Mouse (Mus musculus): Measurements from ENCODE around the gene Sept6. TPM values are rescaled to one million over a fixed set of nuclear protein-coding genes. Genes with fewer than 3 reads are reported as not detected.

The Sept6 gene
- polyA plus RNA-seq, 1 experiment from 2014 or later, result 62.7 TPM

DNA sequence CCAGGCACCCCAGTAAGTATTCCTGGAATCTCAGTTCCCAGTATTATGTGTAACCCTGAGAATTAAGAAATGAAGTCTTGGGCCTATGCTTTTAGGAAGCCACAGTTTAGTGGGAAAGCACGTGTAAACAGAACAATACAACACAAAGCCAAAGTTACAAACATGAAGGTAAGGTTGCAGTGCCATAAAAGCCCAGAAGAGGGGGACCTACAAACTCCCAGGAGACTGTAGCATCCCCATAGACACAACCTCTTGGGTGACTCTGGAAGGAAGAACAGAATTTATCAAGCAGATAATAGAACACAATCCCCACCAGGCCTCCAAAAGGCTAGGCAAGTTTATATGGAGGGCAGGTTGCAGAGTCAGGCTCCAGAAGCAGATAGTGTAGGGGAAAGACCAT, 61.0 kb downstream of the Sept6 start:
- Histone ChIP-seq H3K4me3 (replicated peaks; ENCODE audit: low read length) (no peak overlapping the region), H3K27ac (ENCODE audit: low read length) (no peak overlapping the region), H3K9me3 (ENCODE audit: control insufficient read depth, low read length) (no peaks in the 10 kb centered on the region), H3K9ac (replicated peaks; ENCODE audit: low read depth, low read length) (no peak overlapping the region), H3K36me3 (ENCODE audit: control insufficient read depth, insufficient read depth) (no peaks in the 10 kb centered on the region), H3K4me2 (ENCODE audit: low read length) (no peak overlapping the region), H3K27me3 (replicated peaks; ENCODE audit: control insufficient read depth, insufficient read depth, low read length) (no peaks in the 10 kb centered on the region), H3K4me1 (replicated peaks; ENCODE audit: control insufficient read depth, insufficient read depth, low read length) (no peaks in the 10 kb centered on the region)
- ATAC-seq, result no peak
- 41% methylated on average over 1 of the region's 1 CpGs for WGBS

- H3K4me1 ChIP-seq (replicated peaks; ENCODE audit: control insufficient read depth, insufficient read depth, low read length), result no peaks in the 10 kb centered on the region
Observed at GRCm38 (mm10) chrX:36929694-36930093, 61.9 kb downstream of the Sept6 start.

DNA sequence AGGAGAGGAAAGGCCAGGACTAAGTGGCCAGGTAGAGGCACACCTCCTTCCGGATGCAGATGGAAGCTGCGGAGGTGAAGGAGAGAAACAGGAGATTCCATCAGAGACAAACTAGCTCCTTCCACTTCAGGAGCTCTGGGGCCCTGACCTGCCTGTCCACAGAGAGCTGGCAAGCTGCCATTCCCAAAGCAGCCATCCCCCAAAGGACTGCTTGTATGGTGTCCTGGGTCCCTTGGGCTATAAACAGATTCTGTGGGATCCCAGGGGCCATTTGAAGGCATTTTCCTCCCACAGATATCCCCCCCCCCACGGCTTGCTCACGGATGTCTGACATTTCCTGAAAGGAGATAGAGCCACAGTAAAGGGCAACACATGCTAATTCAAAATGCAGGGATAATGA, 62.8 kb downstream of the Sept6 start:
- Histone ChIP-seq H3K9ac (replicated peaks; ENCODE audit: low read depth, low read length) (no peak overlapping the region), H3K4me3 (replicated peaks; ENCODE audit: low read length) (no peak overlapping the region), H3K27me3 (replicated peaks; ENCODE audit: control insufficient read depth, insufficient read depth, low read length) (no peaks in the 10 kb centered on the region), H3K4me2 (ENCODE audit: low read length) (no peak overlapping the region), H3K4me1 (replicated peaks; ENCODE audit: control insufficient read depth, insufficient read depth, low read length) (no peaks in the 10 kb centered on the region), H3K9me3 (ENCODE audit: control insufficient read depth, low read length) (no peaks in the 10 kb centered on the region), H3K27ac (ENCODE audit: low read length) (no peak overlapping the region), H3K36me3 (ENCODE audit: control insufficient read depth, insufficient read depth) (no peaks in the 10 kb centered on the region)
- no peak for ATAC-seq
- 70% methylated on average over 4 of the region's 4 CpGs for WGBS

More at GRCm38 (mm10) chrX:36929694-36930093, 61.9 kb downstream of the Sept6 start:
- 75% methylated on average over 4 of the region's 4 CpGs for WGBS
- Histone ChIP-seq H3K9me3 (ENCODE audit: control insufficient read depth, low read length) (no peaks in the 10 kb centered on the region), H3K4me2 (ENCODE audit: low read length) (no peak overlapping the region), H3K36me3 (ENCODE audit: control insufficient read depth, insufficient read depth) (no peaks in the 10 kb centered on the region), H3K9ac (replicated peaks; ENCODE audit: low read depth, low read length) (no peak overlapping the region), H3K27me3 (replicated peaks; ENCODE audit: control insufficient read depth, insufficient read depth, low read length) (no peaks in the 10 kb centered on the region), H3K27ac (ENCODE audit: low read length) (no peak overlapping the region), H3K4me3 (replicated peaks; ENCODE audit: low read length) (no peak overlapping the region)
- no peak for ATAC-seq

DNA sequence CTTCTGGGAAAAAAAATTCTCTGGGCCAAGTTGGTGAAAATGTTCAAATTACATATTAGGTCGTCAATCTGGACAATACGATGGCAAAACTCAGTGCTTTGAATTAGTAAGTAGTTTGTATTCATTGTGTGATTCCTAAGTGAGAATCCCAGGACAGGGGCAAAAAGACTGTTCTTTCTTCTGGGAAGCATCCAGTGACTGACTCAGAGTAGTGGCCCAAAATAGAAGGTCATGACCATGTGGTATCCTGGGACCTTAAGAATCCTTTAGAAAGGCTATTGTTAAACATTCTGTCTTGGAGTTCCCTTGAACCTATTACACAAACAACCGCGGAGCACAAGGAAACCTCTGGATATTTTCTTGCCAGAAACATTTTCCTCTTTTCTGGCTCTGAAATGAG, 70.2 kb downstream of the Sept6 start:
- Histone ChIP-seq H3K27ac (ENCODE audit: low read length) (no peak overlapping the region), H3K9me3 (ENCODE audit: control insufficient read depth, low read length) (no peaks in the 10 kb centered on the region), H3K4me2 (ENCODE audit: low read length) (no peak overlapping the region), H3K4me3 (replicated peaks; ENCODE audit: low read length) (no peak overlapping the region), H3K9ac (replicated peaks; ENCODE audit: low read depth, low read length) (no peak overlapping the region), H3K4me1 (replicated peaks; ENCODE audit: control insufficient read depth, insufficient read depth, low read length) (no peaks in the 10 kb centered on the region), H3K27me3 (replicated peaks; ENCODE audit: control insufficient read depth, insufficient read depth, low read length) (no peaks in the 10 kb centered on the region), H3K36me3 (ENCODE audit: control insufficient read depth, insufficient read depth) (no peaks in the 10 kb centered on the region)
- no peak for ATAC-seq
- WGBS, result 91% methylated on average over 4 of the region's 4 CpGs

- Histone ChIP-seq H3K27me3 (replicated peaks; ENCODE audit: control insufficient read depth, insufficient read depth, low read length) (no peaks in the 10 kb centered on the region), H3K9me3 (ENCODE audit: control insufficient read depth, low read length) (no peaks in the 10 kb centered on the region), H3K9ac (replicated peaks; ENCODE audit: low read depth, low read length) (no peak overlapping the region), H3K4me2 (ENCODE audit: low read length) (no peak overlapping the region), H3K36me3 (ENCODE audit: control insufficient read depth, insufficient read depth) (no peaks in the 10 kb centered on the region), H3K27ac (ENCODE audit: low read length) (no peak overlapping the region), H3K4me3 (replicated peaks; ENCODE audit: low read length) (no peak overlapping the region), H3K4me1 (replicated peaks; ENCODE audit: control insufficient read depth, insufficient read depth, low read length) (no peaks in the 10 kb centered on the region)
- WGBS, result 64% methylated on average over 1 of the region's 1 CpGs
- ATAC-seq, result no peak
Observed at GRCm38 (mm10) chrX:36917749-36918148, 73.8 kb downstream of the Sept6 start.

GRCm38 (mm10) chrX:36911343-36911742, 80.3 kb downstream of the Sept6 start:
- WGBS, result 41% methylated on average over 12 of the region's 12 CpGs
- ATAC-seq, result no peak

GRCm38 (mm10) chrX:36906539-36906938, 85.1 kb downstream of the Sept6 start:
- Histone ChIP-seq H3K27me3 (replicated peaks; ENCODE audit: control insufficient read depth, insufficient read depth, low read length) (no peaks in the 10 kb centered on the region), H3K4me2 (ENCODE audit: low read length) (no peak overlapping the region), H3K4me1 (replicated peaks; ENCODE audit: control insufficient read depth, insufficient read depth, low read length) (no peaks in the 10 kb centered on the region), H3K9ac (replicated peaks; ENCODE audit: low read depth, low read length) (no peak overlapping the region), H3K27ac (ENCODE audit: low read length) (no peak overlapping the region), H3K36me3 (ENCODE audit: control insufficient read depth, insufficient read depth) (no peaks in the 10 kb centered on the region), H3K4me3 (replicated peaks; ENCODE audit: low read length) (no peak overlapping the region), H3K9me3 (ENCODE audit: control insufficient read depth, low read length) (no peaks in the 10 kb centered on the region)
- WGBS, result 40% methylated on average over 5 of the region's 5 CpGs
- no peak for ATAC-seq

More at GRCm38 (mm10) chrX:36911343-36911742, 80.3 kb downstream of the Sept6 start:
- no peaks in the 10 kb centered on the region for H3K4me1 ChIP-seq (replicated peaks; ENCODE audit: control insufficient read depth, insufficient read depth, low read length)
- no peaks in the 10 kb centered on the region for H3K36me3 ChIP-seq (ENCODE audit: control insufficient read depth, insufficient read depth)
- no peak overlapping the region for H3K27ac ChIP-seq (ENCODE audit: low read length)
- no peaks in the 10 kb centered on the region for H3K27me3 ChIP-seq (replicated peaks; ENCODE audit: control insufficient read depth, insufficient read depth, low read length)
- H3K9me3 ChIP-seq (ENCODE audit: control insufficient read depth, low read length), result no peaks in the 10 kb centered on the region
- H3K4me2 ChIP-seq (ENCODE audit: low read length), result no peak overlapping the region
- H3K9ac ChIP-seq (replicated peaks; ENCODE audit: low read depth, low read length), result no peak overlapping the region
- no peak overlapping the region for H3K4me3 ChIP-seq (replicated peaks; ENCODE audit: low read length)

DNA sequence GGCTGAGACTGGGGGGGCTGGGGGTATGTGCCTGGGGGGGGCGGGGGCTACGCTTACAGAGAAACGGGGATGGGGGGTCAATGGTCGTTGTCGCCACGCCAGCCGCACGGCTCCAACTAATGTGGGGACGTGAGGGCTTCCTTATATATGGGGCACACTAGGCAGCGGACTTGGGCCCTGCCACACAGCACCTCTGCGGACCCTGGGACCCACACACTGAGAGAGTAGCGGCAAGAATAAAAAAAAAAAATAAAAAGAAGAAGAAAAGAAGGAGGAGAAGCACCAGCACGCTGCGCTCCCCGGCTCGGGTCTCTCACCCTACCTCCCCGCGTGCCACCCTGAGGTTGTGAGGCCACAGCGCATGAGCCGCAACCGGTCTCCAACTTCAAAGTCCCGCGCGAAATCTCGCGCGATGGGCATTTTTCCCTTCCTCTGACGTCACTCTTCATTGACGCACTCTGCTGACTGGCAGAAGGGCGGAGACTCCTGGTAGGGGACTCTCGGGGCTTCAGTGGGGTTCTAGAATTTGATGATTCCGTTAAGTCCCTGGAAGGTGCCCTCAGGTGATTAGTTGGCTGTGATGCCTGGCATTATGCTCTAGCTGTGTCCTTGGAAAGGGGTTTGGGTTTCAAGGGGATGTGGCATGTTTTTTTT, 88.4 kb downstream of the Sept6 start:
- no peaks in the 10 kb centered on the region for H3K27me3 ChIP-seq (replicated peaks; ENCODE audit: control insufficient read depth, insufficient read depth, low read length)
- peak overlapping the region; percentile 69 for H3K9ac ChIP-seq (replicated peaks; ENCODE audit: low read depth, low read length)
- H3K9me3 ChIP-seq (ENCODE audit: control insufficient read depth, low read length), result no peaks in the 10 kb centered on the region
- H3K4me2 ChIP-seq (ENCODE audit: low read length), result peak overlapping the region; percentile 58
- WGBS, result 12% methylated on average over 31 of the region's 32 CpGs
- no peaks in the 10 kb centered on the region for H3K36me3 ChIP-seq (ENCODE audit: control insufficient read depth, insufficient read depth)
- peak overlapping the region; percentile 63 for H3K4me3 ChIP-seq (replicated peaks; ENCODE audit: low read length)
- H3K27ac ChIP-seq (ENCODE audit: low read length), result peak overlapping the region; percentile 80
- peak; percentile 95 for ATAC-seq
- no peaks in the 10 kb centered on the region for H3K4me1 ChIP-seq (replicated peaks; ENCODE audit: control insufficient read depth, insufficient read depth, low read length)

DNA sequence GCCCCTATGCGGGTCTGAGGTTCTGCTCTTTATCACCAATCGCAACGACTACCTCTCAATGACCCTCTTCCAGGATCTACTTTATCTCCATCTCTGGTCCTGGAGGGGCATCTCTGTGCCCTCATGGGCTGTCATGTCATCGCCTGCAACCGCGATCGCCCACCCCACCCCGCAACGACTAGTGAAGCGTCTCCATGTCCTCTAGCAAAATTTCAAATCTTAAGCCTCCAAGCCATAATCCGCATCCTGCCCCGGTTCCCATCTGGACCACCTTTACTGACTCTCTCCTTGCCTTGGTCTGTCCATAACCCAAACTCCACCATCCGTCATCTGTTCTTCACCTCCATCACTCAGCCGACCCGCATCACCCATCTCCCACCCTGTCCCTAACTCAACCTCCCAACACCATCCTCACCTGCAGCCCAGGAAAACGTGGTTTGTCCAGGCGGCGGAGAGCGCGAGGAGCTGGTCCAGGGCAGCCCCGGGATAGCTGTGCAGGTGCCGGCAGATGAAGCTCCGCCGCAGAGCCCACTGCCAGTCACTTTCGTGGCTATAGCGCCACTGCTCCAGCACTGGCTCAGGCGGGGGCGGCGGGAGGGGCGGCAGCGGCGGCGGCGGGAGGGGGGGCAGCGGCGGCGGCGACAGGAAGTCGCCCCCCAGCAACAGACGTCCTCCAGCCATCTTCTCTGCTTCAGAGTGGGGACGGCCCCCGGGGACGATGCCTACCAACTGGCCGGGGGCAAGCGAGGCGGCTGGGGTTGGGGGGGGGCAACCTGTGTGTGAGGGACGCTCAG, 89.1 kb downstream of the Sept6 start, which contains the start of gene Nkrf:
Gene Nkrf (minus strand): TSS at position 579 of the 794 bp plus-strand sequence.
- Histone ChIP-seq H3K9ac (replicated peaks; ENCODE audit: low read depth, low read length) (peak within 1 kb of the TSS; percentile 69), H3K4me3 (replicated peaks; ENCODE audit: low read length) (peak within 1 kb of the TSS; percentile 63), H3K27me3 (replicated peaks; ENCODE audit: control insufficient read depth, insufficient read depth, low read length) (no peaks in the 10 kb centered on the region), H3K36me3 (ENCODE audit: control insufficient read depth, insufficient read depth) (no peaks in the 10 kb centered on the region), H3K9me3 (ENCODE audit: control insufficient read depth, low read length) (no peaks in the 10 kb centered on the region), H3K27ac (ENCODE audit: low read length) (peak within 1 kb of the TSS; percentile 80), H3K4me1 (replicated peaks; ENCODE audit: control insufficient read depth, insufficient read depth, low read length) (no peaks in the 10 kb centered on the region), H3K4me2 (ENCODE audit: low read length) (peak within 1 kb of the TSS; percentile 58)
- ATAC-seq, result peak; percentile 79
- 21% methylated on average over 32 of the region's 47 CpGs for WGBS

Data from forebrain, embryonic 16.5 days (tissue).